Mouse (Mus musculus) CH12.LX (cell line): ENCODE data around the gene Anpep.

Experiments
- GABPA ChIP-seq: IDR thresholded peaks from 2 replicates; pipeline ENCODE4 v1.6.1; 2012; ENCODE audit warnings: low read depth, low read length, improper control_type of control experiment, inconsistent platforms; ENCODE audit not compliant: insufficient replicate concordance
- KAT2A ChIP-seq: IDR thresholded peaks from 2 replicates; pipeline ENCODE4 v1.6.1; 2012; ENCODE audit warnings: low read length, improper control_type of control experiment, inconsistent platforms; ENCODE audit not compliant: insufficient replicate concordance
- USF2 ChIP-seq: conservative IDR thresholded peaks from 2 replicates; pipeline ENCODE4 v1.6.1; 2011; ENCODE audit warnings: low read depth, low read length, improper control_type of control experiment

DNA sequence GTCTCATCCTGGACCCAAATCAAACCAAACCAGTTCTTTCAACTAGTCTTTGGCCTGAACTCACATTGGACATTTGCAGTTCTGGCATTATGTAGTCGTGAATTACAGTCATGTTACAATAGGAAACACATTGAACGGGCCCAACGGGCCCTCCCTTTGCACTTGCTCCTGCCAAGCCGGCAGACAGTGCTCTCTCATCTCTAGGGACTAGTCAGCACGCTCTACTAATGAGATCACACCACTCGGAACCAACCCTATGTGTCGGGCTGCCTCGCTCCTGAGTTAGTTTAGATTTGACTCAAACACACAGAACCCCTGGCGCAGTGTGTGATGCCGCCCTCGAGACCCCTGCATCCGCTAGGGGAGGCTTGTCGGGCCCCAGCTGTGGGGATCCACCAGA lies 7.0 kb upstream of the Anpep start:
- TF ChIP-seq KAT2A (no peak), USF2 (no peak), GABPA (no peak)
